Mouse (Mus musculus) 3T3-L1 (cell line): ENCODE results near the gene Plxnb3.
A peak's percentile ranks its signal among the peaks of the same experiment; 100 is the strongest.

Experiments
- DNase-seq: peaks from one replicate; pipeline ENCODE4 v3.0.0-alpha.2; 2015; ENCODE audit warnings: low read depth, low spot score

Gene Plxnb3

DNA sequence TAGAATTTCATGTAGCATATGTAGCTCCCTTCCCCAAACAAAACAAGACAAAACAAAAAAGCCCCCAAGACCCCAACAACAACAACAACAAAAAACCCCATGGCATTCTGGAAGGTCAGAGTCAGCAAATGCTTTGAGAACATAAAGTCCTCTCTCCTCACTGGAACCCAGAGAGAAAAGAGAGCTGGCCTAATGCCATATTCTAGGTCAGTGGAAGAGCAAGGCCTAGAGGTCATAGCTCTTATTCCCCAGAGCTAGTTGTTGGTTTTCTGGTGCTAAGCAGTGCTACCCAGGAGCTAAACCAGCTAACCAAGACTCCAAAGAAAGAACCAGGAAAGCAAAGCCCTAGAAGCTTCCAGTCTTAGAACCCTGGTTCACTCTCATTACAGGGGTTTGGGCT lies 28.8 kb downstream of the Plxnb3 start:
- DNase-seq: no peak

DNA sequence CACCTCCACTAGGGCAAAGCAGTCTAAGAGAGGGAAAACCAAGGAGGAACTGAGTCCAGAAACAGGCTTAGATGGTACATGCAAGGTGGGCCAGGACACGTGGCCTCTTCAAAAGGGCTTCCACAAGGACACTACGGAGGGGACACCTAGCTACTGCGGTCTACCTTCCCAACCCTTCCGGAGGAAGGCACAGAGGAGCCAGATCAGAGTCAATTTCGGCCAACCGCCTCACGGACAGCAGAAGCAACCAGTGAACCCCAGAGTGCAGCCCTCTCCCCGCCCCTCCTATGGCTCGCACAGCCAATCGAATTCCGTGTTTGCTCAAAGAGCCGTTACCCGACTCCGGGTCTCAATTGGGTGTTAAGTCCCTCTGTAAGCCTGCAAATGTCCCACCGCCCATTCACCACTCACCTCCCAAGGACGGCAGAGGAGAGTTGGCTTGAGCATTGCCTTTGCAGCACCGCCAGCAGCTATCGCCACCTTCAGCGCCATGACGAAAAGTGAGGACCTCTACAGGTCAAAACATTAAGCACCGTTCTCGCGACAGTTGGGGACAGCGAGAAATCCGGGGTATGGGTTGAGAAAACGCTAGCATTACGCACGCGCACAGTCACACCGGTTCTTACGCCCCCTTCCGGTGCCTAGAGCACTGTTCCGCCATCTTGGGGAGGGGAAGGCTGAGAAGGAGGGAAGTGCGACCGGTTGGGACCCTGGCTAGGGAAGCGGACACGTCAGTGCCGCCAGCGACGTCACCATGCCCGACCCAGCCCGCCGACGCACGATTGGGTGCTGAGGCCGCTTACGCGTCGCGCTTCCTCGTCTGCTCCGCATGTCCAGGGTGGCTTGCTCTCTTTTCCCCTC lies 29.7 kb downstream of the Plxnb3 start, which contains the start of the genes Idh3g and Ssr4:
Idh3g (minus strand) TSS at position 534 of the 861 bp plus-strand sequence.
Ssr4 (plus strand) TSS at position 665 of the 861 bp plus-strand sequence.
- peak; percentile 98 for DNase-seq

DNA sequence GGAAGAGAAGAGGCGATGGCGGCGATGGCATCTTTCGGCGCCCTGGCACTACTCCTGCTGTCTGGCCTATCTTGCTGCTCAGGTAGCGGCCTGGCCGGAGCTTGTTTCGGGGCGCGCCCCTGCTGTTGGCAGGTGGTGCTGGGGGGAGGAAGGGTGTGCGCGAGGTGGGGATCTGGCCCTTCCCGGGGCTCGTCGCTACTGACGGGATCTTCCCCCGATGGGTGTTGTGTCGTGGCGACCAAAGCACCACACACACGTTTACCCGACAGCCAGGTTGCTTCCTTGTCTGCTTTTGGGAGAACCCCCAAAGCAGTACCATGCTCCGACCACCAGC lies 30.3 kb downstream of the Plxnb3 start:
- no peak for DNase-seq

GRCm38 (mm10) chrX:73788501-73788900 lies 31.6 kb downstream of the Plxnb3 start:
- no peak for DNase-seq

GRCm38 (mm10) chrX:73793039-73793438 lies 36.1 kb downstream of the Plxnb3 start:
- no peak for DNase-seq

GRCm38 (mm10) chrX:73793505-73793904 lies 36.6 kb downstream of the Plxnb3 start:
- no peak for DNase-seq

DNA sequence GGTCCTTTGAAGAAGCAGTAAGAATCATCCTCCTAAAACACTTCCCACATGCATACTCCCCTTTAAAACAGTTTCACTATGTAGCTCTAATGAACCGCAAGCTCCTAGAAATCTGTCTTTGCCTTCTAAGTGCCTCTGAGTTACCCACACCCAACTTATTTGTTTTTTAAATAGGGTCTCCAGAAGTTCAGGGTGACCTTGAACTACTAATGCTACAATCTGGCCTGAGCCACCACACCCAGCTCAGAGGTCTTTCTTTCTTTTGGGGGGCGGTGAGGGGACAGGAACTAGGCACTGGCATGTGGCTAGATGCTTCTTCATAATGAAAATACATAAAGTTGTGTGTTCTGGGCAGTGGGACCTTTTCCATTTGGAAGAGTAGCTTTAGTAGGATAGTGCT lies 40.6 kb downstream of the Plxnb3 start:
- DNase-seq: no peak

DNA sequence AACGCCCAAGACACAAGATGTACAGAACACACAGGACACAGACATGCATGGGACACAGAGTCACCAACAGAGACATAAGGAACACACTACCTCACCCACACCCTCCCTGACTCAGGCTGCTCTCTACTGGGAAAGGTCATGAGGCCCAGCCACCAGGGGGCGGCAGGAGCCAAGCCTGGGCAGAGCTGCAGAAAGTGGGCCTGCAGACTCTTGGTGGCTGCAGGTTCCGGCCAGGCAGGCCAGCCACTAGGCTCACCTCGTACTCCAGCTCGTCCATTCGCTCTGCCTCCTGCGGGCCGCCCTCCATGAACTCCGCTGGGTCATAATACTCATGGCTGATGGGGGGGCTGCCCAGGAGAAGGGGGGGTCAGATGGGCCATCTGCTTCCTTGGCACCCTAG lies 41.6 kb downstream of the Plxnb3 start:
- peak; percentile 73 for DNase-seq

GRCm38 (mm10) chrX:73805814-73806213 lies 48.9 kb downstream of the Plxnb3 start:
- no peak for DNase-seq

- DNase-seq: no peak
Observed at GRCm38 (mm10) chrX:73815072-73815471, 58.2 kb downstream of the Plxnb3 start.

- DNase-seq: no peak
Observed at GRCm38 (mm10) chrX:73816596-73817314, 59.9 kb downstream of the Plxnb3 start.
